Mouse (Mus musculus) embryonic fibroblast, embryonic 13.5 days (primary cell): Measurements from ENCODE around the gene Gm20388. TPM values are rescaled to one million over a fixed set of nuclear protein-coding genes. Genes with fewer than 3 reads are reported as not detected.

ENCODE experiments used
- H3K27ac ChIP-seq: 2 replicates; pipeline ENCODE4 v1.5.1; 2012; ENCODE audit warnings: low read length, control low read depth, inconsistent platforms; ENCODE audit not compliant: insufficient read depth
- H3K4me1 ChIP-seq: 2 replicates; pipeline ENCODE4 v1.6.1; 2011; ENCODE audit warnings: low read length; ENCODE audit not compliant: control insufficient read depth, insufficient read depth
- H3K4me3 ChIP-seq: 2 replicates; pipeline ENCODE4 v1.5.1; 2011; ENCODE audit warnings: mild to moderate bottlenecking, control low read depth, low read length; ENCODE audit not compliant: insufficient read depth
- CTCF ChIP-seq: IDR thresholded peaks from 2 replicates; pipeline ENCODE4 v1.5.1; 2011; ENCODE audit warnings: mild to moderate bottlenecking, control low read depth, low read length, moderate library complexity, borderline replicate concordance; ENCODE audit not compliant: insufficient read depth
- POLR2A ChIP-seq: IDR thresholded peaks from 2 replicates; pipeline ENCODE4 v1.6.1; 2011; ENCODE audit warnings: low read depth, mild to moderate bottlenecking, control low read depth, low read length, moderate library complexity
- polyA plus RNA-seq: library from polyadenylated mRNA; stranded (reverse); fragments of >200 nt; gene quantifications from 2 replicates; pipeline ENCODE4 v1.2.4, GENCODE M21; 2011; ENCODE audit warnings: low read depth; ENCODE audit not compliant: missing spikeins, insufficient read length

Gene Gm20388
- polyA plus RNA-seq, 1 experiment: 82.8 TPM

GRCm38 (mm10) chr8:120309326-120309725, 398.7 kb downstream of the Gm20388 start:
- Histone ChIP-seq H3K27ac (no peak overlapping the region), H3K4me1 (no peaks in the 10 kb centered on the region), H3K4me3 (no peak overlapping the region)
- TF ChIP-seq POLR2A: no peak
- TF ChIP-seq CTCF: no peak

GRCm38 (mm10) chr8:120310063-120310462, 399.4 kb downstream of the Gm20388 start:
- Histone ChIP-seq H3K4me1 (no peaks in the 10 kb centered on the region), H3K4me3 (no peak overlapping the region), H3K27ac (no peak overlapping the region)
- no peak for TF ChIP-seq CTCF

- no peaks in the 10 kb centered on the region for H3K4me1 ChIP-seq
- H3K4me3 ChIP-seq: no peak overlapping the region
- H3K27ac ChIP-seq: no peak overlapping the region
- TF ChIP-seq CTCF: no peak
- TF ChIP-seq POLR2A: no peak
Observed at GRCm38 (mm10) chr8:120312452-120312851, 401.8 kb downstream of the Gm20388 start.

- H3K4me1 ChIP-seq: 0 out of 2 replicates have a peak, but pooled peaks cover 2% of the 10 kb centered on the region
- no peak overlapping the region for H3K4me3 ChIP-seq
- TF ChIP-seq CTCF (no peak), POLR2A (no peak)
- no peak overlapping the region for H3K27ac ChIP-seq
Observed at GRCm38 (mm10) chr8:120313674-120314073, 403.0 kb downstream of the Gm20388 start.

GRCm38 (mm10) chr8:120314932-120315331, 404.3 kb downstream of the Gm20388 start:
- TF ChIP-seq CTCF (no peak), POLR2A (no peak)
- no peak overlapping the region for H3K27ac ChIP-seq
- no peak overlapping the region for H3K4me3 ChIP-seq
- peaks cover 5% of the 10 kb centered on the region; the same call in 1 of the 2 replicates for H3K4me1 ChIP-seq

- H3K27ac ChIP-seq: no peak overlapping the region
- H3K4me3 ChIP-seq: no peak overlapping the region
- TF ChIP-seq POLR2A (no peak), CTCF (no peak)
- peaks cover 5% of the 10 kb centered on the region; the same call in 1 of the 2 replicates for H3K4me1 ChIP-seq
Observed at GRCm38 (mm10) chr8:120315644-120316043, 405.0 kb downstream of the Gm20388 start.

- TF ChIP-seq POLR2A (no peak), CTCF (no peak)
- Histone ChIP-seq H3K4me1 (peaks cover 5% of the 10 kb centered on the region; the same call in 1 of the 2 replicates), H3K27ac (no peak overlapping the region), H3K4me3 (no peak overlapping the region)
Observed at GRCm38 (mm10) chr8:120316707-120317106, 406.1 kb downstream of the Gm20388 start.

GRCm38 (mm10) chr8:120317118-120317824, 406.6 kb downstream of the Gm20388 start:
- H3K27ac ChIP-seq: no peak overlapping the region
- TF ChIP-seq POLR2A (no peak), CTCF (no peak)
- H3K4me1 ChIP-seq: peaks cover 5% of the 10 kb centered on the region; the same call in 1 of the 2 replicates
- no peak overlapping the region for H3K4me3 ChIP-seq

GRCm38 (mm10) chr8:120318476-120318991, 407.9 kb downstream of the Gm20388 start:
- Histone ChIP-seq H3K27ac (peak overlapping the region; percentile 2; the same call in 1 of the 2 replicates), H3K4me3 (no peak overlapping the region)

GRCm38 (mm10) chr8:120319449-120319848, 408.8 kb downstream of the Gm20388 start:
- peak overlapping the region; percentile 2; the same call in 1 of the 2 replicates for H3K27ac ChIP-seq
- H3K4me1 ChIP-seq: peaks cover 5% of the 10 kb centered on the region; the same call in 1 of the 2 replicates
- H3K4me3 ChIP-seq: no peak overlapping the region
- TF ChIP-seq POLR2A (no peak), CTCF (peak; percentile 100)

More at GRCm38 (mm10) chr8:120318476-120318991, 407.9 kb downstream of the Gm20388 start:
- peaks cover 5% of the 10 kb centered on the region; the same call in 1 of the 2 replicates for H3K4me1 ChIP-seq
- TF ChIP-seq CTCF: no peak
- TF ChIP-seq POLR2A: no peak
